Mouse (Mus musculus): ENCODE measurements around the gene Jmjd1c.

Jmjd1c gene

DNA sequence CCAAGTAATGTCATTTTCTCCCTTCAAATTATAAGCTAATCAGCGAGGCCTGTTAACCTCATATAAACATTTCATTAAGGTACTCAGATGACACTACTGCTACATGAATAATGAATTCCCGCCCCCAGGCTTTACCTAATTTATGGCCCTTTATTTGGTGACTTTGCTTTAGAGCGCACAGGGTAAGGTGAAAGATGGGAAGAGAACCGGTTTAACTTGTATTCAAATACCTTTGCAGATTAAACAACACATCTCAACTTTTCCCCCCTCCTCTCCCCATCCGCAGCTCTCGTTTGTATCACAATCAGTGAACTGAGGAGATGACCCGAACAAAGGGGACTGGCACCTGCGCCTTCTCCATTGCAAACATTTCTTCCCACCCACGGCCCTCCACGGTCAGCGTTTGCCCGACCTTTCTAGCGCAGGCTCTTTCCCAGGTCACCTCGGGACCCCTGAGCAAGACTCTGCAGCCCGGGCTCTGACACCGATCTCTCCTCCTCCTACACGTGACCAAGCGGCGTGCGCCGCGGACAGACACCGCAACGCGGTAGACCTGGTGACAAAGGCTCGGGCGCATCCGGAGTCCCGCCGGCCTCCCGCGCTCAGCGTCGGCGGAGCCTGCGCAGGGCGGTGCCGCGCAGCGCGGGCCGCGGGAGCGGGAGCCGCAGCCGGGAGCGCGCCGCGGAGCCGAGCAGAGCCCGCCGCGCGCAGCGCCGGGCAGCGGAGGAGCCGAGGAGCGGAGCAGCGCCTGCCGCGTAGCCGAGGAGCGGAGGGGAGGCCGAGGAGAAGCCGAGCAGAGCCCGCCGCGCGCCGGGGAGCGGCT, at the start of gene Jmjd1c:
Gene Jmjd1c (plus strand): TSS at position 328 of the 823 bp plus-strand sequence.
- peak; percentile 72 to 77 for DNase-seq

DNA sequence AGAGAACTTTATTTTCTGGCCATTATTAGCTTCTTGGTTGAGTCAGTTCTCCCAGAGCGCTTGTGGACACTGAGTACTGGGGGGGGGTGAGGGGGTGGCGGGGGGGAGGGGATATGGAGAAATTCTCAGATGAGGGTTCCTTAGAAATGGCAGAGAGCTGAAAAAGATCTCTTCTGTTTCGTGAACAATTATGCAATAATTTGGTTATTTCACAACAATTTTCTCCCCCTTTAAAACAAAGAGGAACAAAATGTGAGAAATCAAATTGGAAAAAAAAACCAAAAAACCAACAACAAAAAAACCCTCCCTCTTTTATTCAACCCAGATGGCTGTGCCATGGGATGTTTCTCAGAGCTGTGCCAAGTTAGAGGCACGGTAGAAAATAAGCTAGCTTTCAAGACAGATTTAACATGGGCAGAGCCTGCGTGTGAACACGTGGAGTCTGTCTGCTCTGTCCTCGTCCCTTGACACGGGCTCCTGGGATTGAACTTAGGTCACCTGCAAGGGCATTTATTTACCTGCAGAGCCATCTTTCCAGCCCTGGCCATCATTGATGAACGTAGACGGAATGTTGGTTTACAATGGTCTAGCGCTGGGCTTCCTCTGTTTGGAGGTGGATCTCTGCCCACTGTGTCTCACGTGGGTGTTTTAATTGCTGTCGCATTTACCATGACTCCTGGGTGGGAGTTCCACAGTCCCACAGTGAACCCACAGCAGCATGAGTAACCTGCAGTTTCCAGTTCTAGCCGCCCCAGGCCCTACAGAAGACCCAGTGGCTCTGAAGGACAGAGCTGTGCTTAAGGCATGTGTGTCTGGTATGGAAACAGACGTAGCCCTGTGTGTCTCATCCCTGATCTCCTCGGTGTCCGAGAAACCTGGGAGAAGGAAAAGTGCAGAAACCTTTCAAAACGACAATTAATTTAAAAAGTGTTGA, 47.9 kb upstream of the Jmjd1c start:
- DNase-seq, result no peak

- no peak for DNase-seq
These were observed 46.9 kb upstream of the Jmjd1c start for GRCm38 (mm10) chr10:67048871-67049615.

DNA sequence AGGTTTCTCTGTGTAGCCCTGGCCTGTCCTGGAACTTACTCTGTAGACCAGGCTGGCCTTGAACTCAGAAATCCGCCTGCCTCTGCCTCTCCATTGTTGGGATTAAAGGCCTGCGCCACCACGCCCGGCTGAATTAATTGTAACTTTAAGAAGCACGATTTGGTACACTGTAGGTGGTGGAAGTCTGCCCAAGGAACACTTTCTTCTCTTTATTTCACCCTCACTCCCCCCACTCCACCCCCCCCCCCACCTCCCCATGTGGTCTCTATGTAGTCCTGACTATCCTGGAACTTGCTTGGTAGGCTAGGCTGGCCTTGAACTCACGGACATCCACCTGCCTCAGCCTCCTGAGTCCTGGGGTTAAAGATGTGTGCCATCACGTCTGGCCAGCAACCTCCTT, 46.3 kb upstream of the Jmjd1c start:
- DNase-seq, result no peak

DNA sequence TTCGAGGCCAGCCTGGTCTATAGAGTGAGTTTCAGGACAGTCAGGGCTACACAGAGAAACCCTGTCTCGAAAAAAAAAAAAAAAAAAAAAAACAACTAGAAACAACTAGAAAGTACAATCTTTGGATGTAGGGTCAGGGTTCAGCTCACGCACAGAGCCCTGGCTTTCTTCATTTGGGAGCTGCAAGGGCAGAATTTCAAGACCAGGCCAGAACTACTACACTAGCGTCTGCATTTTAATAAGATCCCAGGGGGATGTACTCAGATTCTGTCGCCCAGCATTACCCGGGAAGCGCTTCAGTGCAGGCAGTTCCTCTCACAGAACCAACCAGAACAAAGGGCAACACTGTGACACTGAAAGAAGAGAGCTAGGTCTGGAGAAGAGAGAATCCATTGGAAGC, 45.2 kb upstream of the Jmjd1c start:
- no peak for DNase-seq

DNA sequence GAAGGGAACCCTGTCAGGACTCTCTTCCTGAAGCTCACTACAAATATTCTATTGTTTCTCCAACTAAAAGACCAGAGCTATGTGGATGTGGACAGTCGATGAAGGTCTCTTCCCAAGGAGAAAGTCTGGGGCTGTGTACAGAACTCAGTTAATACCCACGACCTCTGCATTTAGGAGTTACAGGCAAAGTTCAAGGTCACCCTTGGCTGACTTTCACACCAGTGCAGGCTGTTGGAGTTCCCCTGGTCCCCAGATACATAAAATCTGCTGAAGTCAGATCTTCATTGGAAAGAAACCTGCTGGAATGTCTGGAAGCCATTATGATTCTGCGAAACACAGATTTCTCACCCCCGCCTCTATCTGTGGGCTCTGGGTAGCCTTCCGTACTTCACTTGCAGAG, 44.5 kb upstream of the Jmjd1c start:
- DNase-seq, result no peak

DNA sequence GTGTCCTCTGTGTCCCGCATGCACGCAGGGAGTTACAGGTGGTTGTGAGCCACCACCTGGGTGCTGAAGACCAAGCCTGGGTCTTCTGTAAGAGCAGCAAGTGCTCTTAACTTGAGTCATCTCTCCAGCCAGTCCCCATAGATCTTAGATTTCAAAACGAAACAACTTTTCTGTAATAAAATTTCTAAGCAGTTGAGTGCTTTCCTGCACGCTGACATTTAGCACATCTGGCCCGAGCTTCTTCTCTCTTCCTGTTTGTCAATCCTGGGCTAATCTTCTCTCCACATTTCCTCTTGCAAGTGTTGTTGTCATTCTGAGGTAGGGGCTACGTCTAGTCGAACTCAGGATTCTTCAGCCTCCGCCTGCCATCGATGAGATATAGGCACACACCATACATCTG, 43.5 kb upstream of the Jmjd1c start:
- DNase-seq, result no peak

- DNase-seq, result no peak
These were observed 42.5 kb upstream of the Jmjd1c start for GRCm38 (mm10) chr10:67053475-67053874.

- no peak for DNase-seq
These were observed 39.8 kb upstream of the Jmjd1c start for GRCm38 (mm10) chr10:67055867-67056856.

GRCm38 (mm10) chr10:67057208-67057607, 38.7 kb upstream of the Jmjd1c start:
- no peak for DNase-seq

- DNase-seq, result no peak
These were observed 38.2 kb upstream of the Jmjd1c start for GRCm38 (mm10) chr10:67057696-67058095.

DNA sequence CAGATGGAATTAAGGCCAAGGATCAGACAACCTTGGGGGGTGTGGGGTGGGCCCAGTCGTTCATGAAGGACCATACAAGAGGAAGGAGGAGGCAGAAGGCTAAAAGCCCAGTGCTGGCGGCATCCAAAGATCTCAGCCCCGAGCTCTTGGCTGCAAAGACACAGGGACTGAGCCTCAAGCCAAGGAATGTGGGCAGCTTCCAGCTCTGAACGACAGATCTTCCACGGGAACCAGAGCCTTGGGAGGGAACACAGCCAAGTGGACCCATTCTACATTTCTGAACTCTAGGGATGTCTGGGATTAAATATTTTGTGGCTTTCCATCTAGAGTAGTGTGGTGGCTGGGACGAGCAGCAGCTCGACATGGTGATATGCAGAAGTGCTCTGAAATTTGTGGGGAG, 37.6 kb upstream of the Jmjd1c start:
- no peak for DNase-seq

DNA sequence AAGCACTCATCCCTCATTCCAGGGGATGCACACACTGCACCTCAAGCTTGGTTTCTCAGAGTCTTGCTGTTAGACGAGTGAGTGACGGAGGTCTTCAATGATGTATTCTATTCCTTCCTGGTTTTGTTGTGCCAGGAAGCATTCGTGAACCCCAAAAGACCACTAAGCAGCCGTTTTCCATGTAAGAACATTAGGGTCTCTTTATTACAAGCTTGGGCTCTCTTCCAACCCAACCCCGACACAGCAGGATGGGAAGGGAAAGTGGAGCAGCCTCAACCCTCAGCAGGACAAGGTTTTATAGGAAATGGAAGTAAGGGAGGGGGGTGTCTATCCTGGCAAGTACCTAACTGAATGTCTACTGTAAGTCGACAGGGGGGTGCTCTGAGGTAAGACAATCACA, 37.2 kb upstream of the Jmjd1c start:
- DNase-seq, result no peak

GRCm38 (mm10) chr10:67061367-67061801, 34.5 kb upstream of the Jmjd1c start:
- DNase-seq, result no peak

DNA sequence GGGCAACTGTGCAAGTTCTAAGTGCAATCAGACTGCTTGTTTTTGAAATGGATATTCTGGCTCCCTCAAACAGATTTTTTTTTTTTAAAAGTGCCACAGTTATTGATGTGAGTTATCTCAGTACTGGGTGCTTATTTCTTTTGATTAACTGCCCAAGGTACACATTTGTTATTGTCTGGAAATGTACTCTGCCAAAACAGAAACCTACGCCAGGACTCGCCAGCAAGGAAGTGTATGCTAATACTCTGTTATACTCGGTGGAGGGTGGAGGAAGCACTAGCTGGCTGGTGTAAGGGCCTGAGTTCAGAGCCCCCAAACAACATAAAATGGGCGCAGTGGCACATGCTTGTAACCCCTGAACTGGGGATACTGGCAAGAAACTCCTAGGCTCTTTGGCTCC, 34.1 kb upstream of the Jmjd1c start:
- DNase-seq, result no peak

DNA sequence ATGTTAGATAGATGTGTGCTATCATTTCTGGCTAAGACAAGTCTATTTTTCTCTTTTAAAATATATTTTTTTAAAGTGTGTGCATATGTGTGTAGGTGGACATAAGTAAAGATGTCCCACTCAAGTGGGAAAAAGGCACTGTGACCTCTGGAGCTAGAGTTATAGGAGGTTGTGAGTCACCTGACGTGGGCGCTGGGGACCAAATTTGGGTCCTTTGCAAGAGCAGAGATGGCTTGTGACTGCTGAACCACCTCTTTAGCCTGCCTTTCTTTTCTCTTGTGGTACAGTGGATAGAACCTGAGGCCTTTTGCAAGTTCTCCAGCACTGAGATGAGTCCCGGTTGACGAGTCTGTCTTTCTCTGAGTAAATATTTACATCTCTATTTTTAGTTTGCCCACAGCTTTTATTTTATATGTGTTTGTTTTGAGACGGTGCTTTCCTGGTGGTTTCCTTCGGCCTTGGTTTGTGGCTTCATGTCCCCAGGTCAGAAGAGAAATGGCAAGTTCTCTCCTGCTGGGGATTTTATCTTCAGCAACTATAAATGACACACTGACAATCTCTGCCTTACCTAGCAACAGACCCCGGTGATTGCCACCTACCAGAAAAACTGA, 30.5 kb upstream of the Jmjd1c start:
- DNase-seq, result peak; percentile 21 to 28

GRCm38 (mm10) chr10:67065927-67066326, 30.0 kb upstream of the Jmjd1c start:
- DNase-seq, result no peak

DNA sequence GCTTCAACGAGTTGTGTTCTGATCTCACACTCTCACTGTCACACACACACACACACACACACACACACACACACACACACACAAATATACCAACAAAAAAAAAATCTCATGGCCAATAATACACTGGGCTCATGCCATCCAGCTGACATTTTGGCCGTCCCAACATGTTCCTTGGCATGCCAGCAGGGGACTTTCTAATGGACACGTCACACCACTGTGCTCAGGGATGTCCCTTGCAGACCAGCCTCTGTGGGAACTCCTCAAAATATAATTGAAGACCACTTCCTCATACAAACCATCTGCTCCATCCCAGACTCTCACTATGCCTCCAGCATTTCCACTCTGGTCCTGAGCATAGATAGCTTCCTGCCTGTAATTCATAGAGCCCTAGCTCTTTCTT, 29.5 kb upstream of the Jmjd1c start:
- no peak for DNase-seq

GRCm38 (mm10) chr10:67069013-67069412, 26.9 kb upstream of the Jmjd1c start:
- DNase-seq, result no peak

GRCm38 (mm10) chr10:67071389-67071788, 24.5 kb upstream of the Jmjd1c start:
- no peak for DNase-seq

DNA sequence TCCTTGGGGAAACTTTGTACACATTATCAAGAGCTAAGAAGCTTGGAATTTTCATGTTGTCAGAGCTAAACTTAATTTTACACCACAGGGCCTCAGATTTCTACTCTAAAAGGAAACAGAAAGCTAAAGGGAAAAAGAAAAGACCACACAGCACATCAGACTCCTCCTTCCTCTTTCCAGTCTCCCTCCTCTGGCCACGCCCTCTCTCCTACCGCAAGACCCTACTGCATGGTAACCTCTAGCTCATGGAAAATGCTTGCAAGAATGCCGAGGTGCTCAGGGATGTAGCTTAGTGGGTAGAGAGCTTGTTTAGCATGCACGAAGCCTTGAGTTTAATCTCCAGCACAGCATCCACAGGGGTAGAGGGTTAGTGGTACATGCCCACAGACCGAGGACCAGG, 24.0 kb upstream of the Jmjd1c start:
- DNase-seq, result peak; percentile 32 to 53

Measured in B cell, adult 2 months (primary cell).